Mouse (Mus musculus) small intestine, adult 2 months (tissue): ENCODE results near the gene Fut11. TPM values are rescaled to one million over a fixed set of nuclear protein-coding genes. Genes with fewer than 3 reads are reported as not detected.

Source experiments
- H3K27ac ChIP-seq: fragments of 200-500 bp; 2 replicates; pipeline ENCODE4 v1.5.1; 2012; ENCODE audit warnings: low read depth, low read length, control low read depth, inconsistent platforms; ENCODE audit not compliant: insufficient read depth
- H3K27me3 ChIP-seq: fragments of 200-500 bp; 2 replicates; pipeline ENCODE4 v1.6.1; 2012; ENCODE audit warnings: mild to moderate bottlenecking, moderate library complexity, low read length, inconsistent platforms; ENCODE audit not compliant: control insufficient read depth, insufficient read depth
- H3K36me3 ChIP-seq: fragments of 200-500 bp; 2 replicates; pipeline ENCODE4 v1.6.1; 2012; ENCODE audit warnings: mild to moderate bottlenecking, low read length, control low read depth, inconsistent platforms; ENCODE audit not compliant: control insufficient read depth, insufficient read depth
- H3K4me1 ChIP-seq: fragments of 200-500 bp; 2 replicates; pipeline ENCODE4 v1.6.1; 2012; ENCODE audit warnings: low read length, inconsistent platforms, mixed read lengths; ENCODE audit not compliant: control insufficient read depth, insufficient read depth, insufficient read length
- H3K4me3 ChIP-seq: fragments of 200-500 bp; 2 replicates; pipeline ENCODE4 v1.5.1; 2012; ENCODE audit warnings: low read depth, mild to moderate bottlenecking, control low read depth, inconsistent platforms, low read length, moderate library complexity
- CTCF ChIP-seq: fragments of 200-500 bp; IDR thresholded peaks from 2 replicates; pipeline ENCODE4 v1.5.1; 2012; ENCODE audit warnings: low read depth, mild to moderate bottlenecking, control low read depth, inconsistent platforms, low read length, moderate library complexity, mixed read lengths; ENCODE audit not compliant: insufficient replicate concordance, insufficient read length; ENCODE audit errors: extremely low read depth
- POLR2A ChIP-seq: fragments of 200-500 bp; IDR thresholded peaks from 2 replicates; pipeline ENCODE4 v1.6.1; 2012; ENCODE audit warnings: low read depth, mild to moderate bottlenecking, control low read depth, inconsistent platforms, low read length, moderate library complexity
- WGBS: fragments of 180-500 bp; shearing (Covaris S2); methylation state at CpG from one replicate; pipeline ENCODE4 v1.1.7; 2018; 5-methylcytosine and 5-hydroxymethylcytosine counted together
- polyA plus RNA-seq: library from polyadenylated mRNA; depleted of rRNA; stranded (reverse); fragments of >200 nt; gene quantifications from 2 replicates; pipeline ENCODE4 v1.2.3, GENCODE M21; 2012; rRNA removed

Fut11 gene
- polyA plus RNA-seq, 1 experiment, result 13.7 TPM

DNA sequence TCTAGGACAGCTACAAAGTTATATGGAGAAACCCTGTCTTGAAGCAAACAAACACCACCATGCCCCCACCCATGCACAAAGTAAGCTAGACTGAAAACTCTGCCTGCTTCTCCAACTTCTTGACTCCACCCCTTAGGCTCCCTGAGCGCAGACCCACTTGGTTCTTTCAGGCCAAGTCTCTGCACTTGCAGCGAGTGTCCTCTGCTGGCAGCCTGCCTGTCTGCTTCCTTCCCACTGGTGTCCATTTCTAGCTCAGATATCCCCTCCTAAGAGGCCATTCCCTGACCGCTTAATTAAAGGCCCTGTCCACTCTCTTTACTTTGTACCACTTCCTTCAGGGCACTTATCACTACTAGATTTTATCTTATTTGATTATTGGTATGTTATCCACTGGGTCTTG, 48.8 kb downstream of the Fut11 start:
- peaks cover 20% of the 10 kb centered on the region for H3K36me3 ChIP-seq
- 0 out of 2 replicates have a peak, but pooled peaks cover 2% of the 10 kb centered on the region for H3K4me1 ChIP-seq
- H3K27ac ChIP-seq, result no peak overlapping the region
- TF ChIP-seq CTCF (no peak), POLR2A (no peak)
- no peak overlapping the region for H3K4me3 ChIP-seq
- H3K27me3 ChIP-seq, result no peaks in the 10 kb centered on the region
- 76% methylated on average over 3 of the region's 3 CpGs for WGBS

DNA sequence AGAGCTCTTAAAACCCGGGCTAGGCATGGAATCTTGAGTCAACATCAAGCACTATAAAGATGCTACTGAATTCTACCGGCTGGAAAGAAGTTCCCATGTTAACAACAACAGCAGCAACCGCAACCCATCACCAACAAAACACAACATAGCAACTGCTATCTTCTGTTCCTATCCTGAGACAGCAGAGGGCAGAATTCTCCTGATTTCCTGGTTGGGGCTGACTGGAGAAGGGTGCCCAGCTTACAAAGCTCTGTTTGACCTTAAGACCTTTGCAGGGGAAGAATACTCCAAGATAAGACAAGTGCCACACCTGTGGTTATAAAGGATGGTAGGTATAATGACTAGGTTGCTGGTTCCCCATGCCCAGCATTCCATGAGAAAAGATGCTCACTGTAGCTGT, 52.2 kb downstream of the Fut11 start:
- TF ChIP-seq POLR2A (no peak), CTCF (no peak)
- WGBS, result 67% methylated on average over 3 of the region's 3 CpGs
- H3K4me3 ChIP-seq, result no peak overlapping the region

GRCm38 (mm10) chr14:20748388-20748787, 53.6 kb downstream of the Fut11 start:
- no peak overlapping the region for H3K27ac ChIP-seq
- H3K4me3 ChIP-seq, result no peak overlapping the region
- H3K27me3 ChIP-seq, result no peaks in the 10 kb centered on the region
- WGBS, result 81% methylated on average over 4 of the region's 4 CpGs
- H3K36me3 ChIP-seq, result peaks cover 8% of the 10 kb centered on the region
- no peaks in the 10 kb centered on the region; the same call in 1 of the 2 replicates for H3K4me1 ChIP-seq
- TF ChIP-seq CTCF, result no peak
- TF ChIP-seq POLR2A, result no peak

More for the DNA sequence above, 52.2 kb downstream of the Fut11 start:
- Histone ChIP-seq H3K27me3 (no peaks in the 10 kb centered on the region), H3K4me1 (no peaks in the 10 kb centered on the region; the same call in 1 of the 2 replicates), H3K36me3 (peaks cover 11% of the 10 kb centered on the region), H3K27ac (no peak overlapping the region)

DNA sequence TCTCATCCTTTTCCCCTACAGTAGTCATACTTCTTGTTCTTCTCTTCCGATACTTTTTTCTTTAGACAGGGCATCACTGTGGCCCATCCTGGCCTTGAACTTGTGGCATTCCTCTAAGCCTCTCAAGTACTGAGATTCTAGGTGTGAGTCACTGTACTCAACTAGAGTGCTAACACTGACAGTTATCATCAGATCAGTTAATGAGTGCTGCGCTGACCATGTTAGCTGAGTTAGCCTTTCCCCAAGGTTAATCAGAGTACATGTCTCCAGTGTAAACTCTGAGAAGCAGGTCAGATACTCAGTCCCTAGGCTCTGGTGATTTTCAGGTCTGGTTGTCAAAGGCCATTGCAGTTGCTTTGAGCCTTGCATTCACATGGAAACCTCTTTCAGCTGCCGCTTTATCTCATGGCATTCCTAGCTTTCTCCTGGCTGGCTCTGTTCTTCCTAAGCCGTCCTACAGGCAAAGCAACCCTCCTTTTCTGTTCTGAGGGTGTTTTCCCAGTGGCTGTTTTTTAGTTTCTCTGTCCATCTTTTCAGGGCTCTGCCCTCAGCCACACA, 54.8 kb downstream of the Fut11 start:
- no peaks in the 10 kb centered on the region; the same call in 1 of the 2 replicates for H3K4me1 ChIP-seq
- H3K4me3 ChIP-seq, result no peak overlapping the region
- TF ChIP-seq POLR2A (no peak), CTCF (no peak)
- H3K36me3 ChIP-seq, result peaks cover 6% of the 10 kb centered on the region; the same call in 1 of the 2 replicates
- H3K27ac ChIP-seq, result no peak overlapping the region
- H3K27me3 ChIP-seq, result no peaks in the 10 kb centered on the region
- 84% methylated on average over 4 of the region's 4 CpGs for WGBS

DNA sequence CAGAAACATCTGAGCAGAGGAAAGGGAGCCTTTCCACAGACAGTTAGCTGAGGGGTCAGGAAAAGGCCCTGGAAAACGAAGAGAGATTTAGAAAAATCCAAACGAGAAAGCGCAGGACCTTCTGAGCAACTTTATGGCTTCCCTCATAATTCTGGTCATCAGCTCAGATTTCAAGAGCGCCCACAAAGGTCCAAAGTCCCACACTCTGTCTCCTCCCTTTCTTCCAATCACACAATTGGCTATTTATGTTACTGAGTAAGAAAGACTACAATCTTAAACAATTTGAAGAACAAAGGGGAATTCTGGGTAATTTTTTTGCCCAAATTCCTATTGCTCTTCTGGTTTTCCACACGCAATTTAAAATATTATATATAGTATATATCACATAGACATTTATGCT, 55.7 kb downstream of the Fut11 start:
- no peaks in the 10 kb centered on the region; the same call in 1 of the 2 replicates for H3K4me1 ChIP-seq
- H3K36me3 ChIP-seq, result peaks cover 2% of the 10 kb centered on the region; the same call in 1 of the 2 replicates
- 40% methylated on average over 5 of the region's 5 CpGs for WGBS

More for the DNA sequence above, 55.7 kb downstream of the Fut11 start:
- Histone ChIP-seq H3K4me3 (no peak overlapping the region), H3K27ac (no peak overlapping the region), H3K27me3 (no peaks in the 10 kb centered on the region)
- no peak for TF ChIP-seq POLR2A
- TF ChIP-seq CTCF, result no peak

Other genes starting within 250 kb of the Fut11 start
- gene Cfap70, start 242.7 kb upstream of the Fut11 start, polyA plus RNA-seq, result not detected in 2 replicates
- 37.3 and 55.7 TPM in 2 replicates for gene Anxa7, start 214.8 kb upstream of the Fut11 start, polyA plus RNA-seq
- gene Mss51, start 198.1 kb upstream of the Fut11 start, polyA plus RNA-seq, result 0.09 and 0.22 TPM in 2 replicates
- 1.7 and 4.7 TPM in 2 replicates for gene Ppp3cb, start 148.4 kb upstream of the Fut11 start, polyA plus RNA-seq
- 1.2 and 1.4 TPM in 2 replicates for gene Usp54, start 53.9 kb upstream of the Fut11 start, polyA plus RNA-seq
- not detected in 2 replicates for gene Myoz1, start 38.4 kb upstream of the Fut11 start, polyA plus RNA-seq
- 0.06 TPM in 1 of 2 replicates, not detected in the other for gene Synpo2l, start 26.6 kb upstream of the Fut11 start, polyA plus RNA-seq
- gene Sec24c, start 20.7 kb upstream of the Fut11 start, polyA plus RNA-seq, result 161 and 233 TPM in 2 replicates
- gene Chchd1, start 8.0 kb downstream of the Fut11 start, polyA plus RNA-seq, result 9.3 and 13.9 TPM in 2 replicates
- gene Zswim8, start 12.6 kb downstream of the Fut11 start, polyA plus RNA-seq, result 79.0 and 182 TPM in 2 replicates
- 11.1 and 22.1 TPM in 2 replicates for gene Ndst2, start 39.6 kb downstream of the Fut11 start, polyA plus RNA-seq
- gene Camk2g, start 99.1 kb downstream of the Fut11 start, polyA plus RNA-seq, result 8.1 and 12.0 TPM in 2 replicates
- gene Plau, start 141.7 kb downstream of the Fut11 start, polyA plus RNA-seq, result 3.1 and 3.8 TPM in 2 replicates
- 10.7 and 18.5 TPM in 2 replicates for gene Vcl, start 234.4 kb downstream of the Fut11 start, polyA plus RNA-seq